Mouse (Mus musculus) spleen, embryonic (tissue): ENCODE results near the gene Ccna1.

Experiments
- CTCF ChIA-PET: fragments of 350-600 bp; sonication (Branson Sonifier 250); formaldehyde crosslinking; loops from one replicate; lab custom pipeline; 2022; lab: Charles Lee

Ccna1 gene

GRCm38 (mm10) chr3:55055038-55055746 lies at the start of gene Ccna1:
Ccna1 (minus strand) TSS chr3:55055501.
- CTCF ChIA-PET: no interaction called here

GRCm38 (mm10) chr3:55101092-55101491 lies 45.8 kb upstream of the Ccna1 start:
- CTCF ChIA-PET: no interaction called here

GRCm38 (mm10) chr3:55098990-55099389 lies 43.7 kb upstream of the Ccna1 start:
- CTCF ChIA-PET: no interaction called here

GRCm38 (mm10) chr3:55098014-55098413 lies 42.7 kb upstream of the Ccna1 start:
- CTCF ChIA-PET: no interaction called here

- CTCF ChIA-PET: no interaction called here
Observed at GRCm38 (mm10) chr3:55097186-55097585, 41.9 kb upstream of the Ccna1 start.

- CTCF ChIA-PET: no interaction called here
Observed at GRCm38 (mm10) chr3:55096655-55097005, 41.3 kb upstream of the Ccna1 start.

- CTCF ChIA-PET: no interaction called here
Observed at GRCm38 (mm10) chr3:55095968-55096654, 40.8 kb upstream of the Ccna1 start.

- CTCF ChIA-PET: no interaction called here
Observed at GRCm38 (mm10) chr3:55093161-55093560, 37.9 kb upstream of the Ccna1 start.

- CTCF ChIA-PET: no interaction called here
Observed at GRCm38 (mm10) chr3:55089291-55089690, 34.0 kb upstream of the Ccna1 start.

- CTCF ChIA-PET: no interaction called here
Observed at GRCm38 (mm10) chr3:55088843-55089242, 33.5 kb upstream of the Ccna1 start.

GRCm38 (mm10) chr3:55088359-55088758 lies 33.1 kb upstream of the Ccna1 start:
- CTCF ChIA-PET: no interaction called here

- CTCF ChIA-PET: no interaction called here
Observed at GRCm38 (mm10) chr3:55087360-55087759, 32.1 kb upstream of the Ccna1 start.

- CTCF ChIA-PET: no interaction called here
Observed at GRCm38 (mm10) chr3:55086948-55087347, 31.6 kb upstream of the Ccna1 start.

GRCm38 (mm10) chr3:55085716-55086115 lies 30.4 kb upstream of the Ccna1 start:
- CTCF ChIA-PET: interaction anchor here (0.6 kb wide), 1 partner anchor 9 kb away, joined by 3 read pairs; no protein-coding TSS in a partner anchor

- CTCF ChIA-PET: no interaction called here
Observed at GRCm38 (mm10) chr3:55084781-55085180, 29.5 kb upstream of the Ccna1 start.

GRCm38 (mm10) chr3:55080055-55080454 lies 24.8 kb upstream of the Ccna1 start:
- CTCF ChIA-PET: no interaction called here

- CTCF ChIA-PET: no interaction called here
Observed at GRCm38 (mm10) chr3:55079619-55080018, 24.3 kb upstream of the Ccna1 start.

- CTCF ChIA-PET: no interaction called here
Observed at GRCm38 (mm10) chr3:55078233-55078632, 22.9 kb upstream of the Ccna1 start.

GRCm38 (mm10) chr3:55075294-55075648 lies 20.0 kb upstream of the Ccna1 start:
- CTCF ChIA-PET: no interaction called here

- CTCF ChIA-PET: no interaction called here
Observed at GRCm38 (mm10) chr3:55074576-55075293, 19.4 kb upstream of the Ccna1 start.

- CTCF ChIA-PET: no interaction called here
Observed at GRCm38 (mm10) chr3:55067791-55068434, 12.6 kb upstream of the Ccna1 start.

GRCm38 (mm10) chr3:55066666-55067023 lies 11.3 kb upstream of the Ccna1 start:
- CTCF ChIA-PET: no interaction called here
